Mouse (Mus musculus): ENCODE measurements around the gene Pkmyt1.

Pkmyt1 gene

DNA sequence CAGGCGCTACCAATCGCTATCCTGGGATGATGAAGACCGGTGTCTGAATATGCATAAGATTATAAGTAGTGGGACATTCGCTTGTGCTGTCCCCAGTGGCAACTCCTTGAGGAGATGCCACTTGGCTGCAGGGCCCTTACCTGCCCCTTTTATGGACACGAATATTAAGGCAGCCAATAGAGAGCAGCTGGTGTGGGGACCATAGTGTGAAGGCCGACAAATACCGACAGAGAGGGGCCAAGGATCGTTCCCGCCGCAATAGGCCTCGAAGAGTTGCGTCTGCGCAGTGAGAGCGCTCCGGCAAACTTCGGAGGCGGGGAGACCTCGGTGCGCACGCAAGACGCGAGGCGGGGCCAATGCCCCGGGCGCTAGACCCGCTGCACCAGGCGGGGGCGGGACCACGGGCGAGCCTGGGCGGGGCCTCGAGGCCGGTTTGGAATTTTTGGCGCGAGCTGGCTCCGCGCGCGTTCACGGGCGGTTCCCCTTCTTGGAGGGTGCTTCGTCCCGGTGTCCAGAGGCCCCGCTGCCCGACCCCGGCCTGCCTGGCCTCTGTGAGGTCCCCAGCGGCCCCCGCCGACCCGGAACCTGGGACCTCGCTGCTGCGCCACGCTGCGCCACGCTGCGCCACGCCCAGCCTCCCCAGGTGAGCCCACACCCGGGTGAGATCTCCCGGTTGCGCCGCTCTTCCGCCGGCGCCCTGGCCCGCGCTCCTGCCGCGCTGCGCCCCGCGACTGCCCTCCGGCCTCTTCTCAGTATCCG lies at the start of gene Pkmyt1:
Gene Pkmyt1, plus strand, starts transcription at position 338 of the 759 bp plus-strand sequence.
- peak; percentile 89 to 95 for DNase-seq (ENCODE audit: low read depth in 2 of 2, low spot score in 2 of 2)

DNA sequence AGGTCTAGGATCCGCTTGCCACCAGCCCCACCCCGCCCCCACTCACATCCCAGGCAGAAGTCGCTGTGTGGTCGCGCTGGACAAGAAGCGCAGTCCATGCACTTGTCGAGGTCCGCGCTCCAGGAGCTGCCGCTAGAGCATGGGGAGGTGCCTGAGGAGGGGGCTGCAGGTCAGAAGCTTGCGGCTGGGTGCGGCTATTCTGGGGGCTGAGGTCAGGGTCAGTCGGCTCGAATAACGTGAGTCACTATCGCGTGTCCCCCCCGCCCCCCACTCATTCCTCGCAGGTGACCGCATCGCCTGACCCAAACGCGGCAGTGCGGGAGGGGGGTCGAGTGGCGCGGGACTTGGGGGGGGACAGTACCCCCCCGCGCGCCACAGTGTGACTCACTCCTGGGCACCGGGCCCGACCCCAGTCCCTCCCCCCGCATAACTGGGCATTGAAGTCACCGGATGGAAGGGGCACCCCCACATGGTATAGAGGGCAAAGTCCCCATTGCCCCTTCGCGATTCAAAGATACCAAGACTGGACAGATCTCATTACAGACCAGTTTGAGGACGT lies 49.6 kb upstream of the Pkmyt1 start:
- peak in 1 of 2 experiments; percentile 26 for DNase-seq (ENCODE audit: low read depth in 2 of 2, low spot score in 2 of 2)

DNA sequence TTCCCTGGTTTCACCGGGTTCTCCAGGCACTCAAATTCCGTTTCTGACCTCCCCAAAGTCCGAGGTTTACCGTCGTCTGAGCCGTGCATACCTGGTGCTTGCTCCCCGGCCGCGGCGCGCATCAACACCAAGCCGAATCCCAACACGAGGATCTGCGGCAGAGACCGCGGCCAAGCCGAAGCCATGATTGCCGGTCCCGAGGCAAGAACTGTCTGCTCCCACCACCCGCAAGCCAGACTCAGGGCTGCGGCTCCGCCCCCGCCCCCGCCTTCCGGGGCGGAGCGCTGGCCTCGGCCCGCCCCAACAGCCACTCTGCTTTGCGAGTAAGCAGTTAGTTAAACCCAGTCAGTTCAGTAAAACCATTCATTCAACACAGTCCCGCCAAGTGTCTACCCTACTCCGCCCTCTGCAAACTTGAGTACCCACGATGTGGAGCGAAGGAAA lies 48.9 kb upstream of the Pkmyt1 start, which contains the start of gene Tnfrsf12a:
Gene Tnfrsf12a, minus strand, starts transcription at position 233 of the 444 bp plus-strand sequence.
- peak; percentile 81 to 86 for DNase-seq (ENCODE audit: low read depth in 2 of 2, low spot score in 2 of 2)

DNA sequence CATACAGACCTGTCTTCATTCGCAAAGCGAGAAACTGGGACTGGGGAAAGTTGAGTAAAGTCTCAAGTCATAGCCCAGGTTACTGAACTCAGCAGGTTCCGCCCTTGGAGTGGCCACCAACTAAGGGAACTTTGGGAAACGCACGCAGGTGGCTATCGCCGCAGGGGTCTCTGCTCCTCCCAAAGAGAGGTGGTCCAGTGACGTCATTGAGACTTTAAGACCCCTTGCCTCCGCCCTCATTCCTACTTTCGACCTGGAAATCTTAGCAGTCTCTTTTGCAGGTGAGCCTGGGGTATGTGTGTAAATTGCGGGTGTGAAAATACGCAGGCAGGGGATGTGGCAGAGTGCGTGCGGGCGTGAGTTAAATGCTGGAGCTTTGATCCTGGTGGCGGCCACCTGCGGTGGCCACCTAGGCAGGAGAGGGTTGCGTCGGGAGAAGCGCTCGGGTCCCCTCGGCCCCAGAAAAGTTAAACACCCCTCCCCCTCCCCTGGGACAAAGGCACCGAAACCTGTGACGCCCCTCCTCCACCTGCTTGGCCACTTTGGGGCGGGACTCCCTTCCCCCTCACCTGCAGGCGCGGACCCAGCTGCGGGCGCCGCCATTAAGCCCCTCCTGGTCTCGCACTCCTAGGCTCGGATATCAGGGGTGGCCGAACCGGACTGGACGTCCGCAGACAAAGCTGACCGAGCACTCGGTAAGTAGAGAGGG lies 46.9 kb upstream of the Pkmyt1 start, which contains the start of gene Cldn6:
Gene Cldn6, plus strand, starts transcription at position 123 of the 709 bp plus-strand sequence.
- no peak for DNase-seq (ENCODE audit: low read depth in 2 of 2, low spot score in 2 of 2)

DNA sequence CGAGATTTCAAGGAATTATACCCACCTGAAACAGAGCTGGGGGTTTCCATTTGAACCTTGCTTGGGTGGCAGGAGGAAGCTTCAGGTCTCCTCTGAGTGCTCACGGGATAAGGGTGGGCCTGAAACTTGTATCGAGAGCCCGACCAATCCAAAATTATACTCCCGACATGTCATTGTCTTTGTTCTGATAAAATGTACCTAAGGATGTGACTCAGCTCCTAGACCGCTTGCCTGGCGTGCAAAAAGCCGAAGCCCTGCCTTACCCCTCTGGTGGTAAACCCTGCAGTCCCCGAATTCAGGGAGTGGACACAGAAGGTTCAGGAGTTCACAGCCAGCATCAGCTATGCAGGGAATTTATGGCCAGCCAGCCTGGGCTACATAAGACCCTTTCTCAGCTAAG lies 45.8 kb upstream of the Pkmyt1 start:
- DNase-seq (ENCODE audit: low read depth in 2 of 2, low spot score in 2 of 2) = no peak

DNA sequence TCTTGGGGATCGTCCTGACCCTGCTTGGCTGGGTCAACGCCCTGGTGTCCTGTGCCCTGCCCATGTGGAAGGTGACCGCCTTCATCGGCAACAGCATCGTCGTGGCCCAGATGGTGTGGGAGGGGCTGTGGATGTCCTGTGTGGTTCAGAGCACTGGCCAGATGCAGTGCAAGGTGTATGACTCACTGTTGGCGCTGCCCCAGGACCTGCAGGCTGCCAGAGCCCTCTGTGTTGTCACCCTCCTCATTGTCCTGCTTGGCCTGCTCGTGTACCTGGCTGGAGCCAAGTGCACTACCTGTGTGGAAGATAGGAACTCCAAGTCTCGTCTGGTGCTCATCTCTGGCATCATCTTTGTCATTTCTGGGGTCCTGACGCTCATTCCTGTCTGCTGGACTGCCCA lies 45.0 kb upstream of the Pkmyt1 start:
- DNase-seq (ENCODE audit: low read depth in 2 of 2, low spot score in 2 of 2) = no peak

DNA sequence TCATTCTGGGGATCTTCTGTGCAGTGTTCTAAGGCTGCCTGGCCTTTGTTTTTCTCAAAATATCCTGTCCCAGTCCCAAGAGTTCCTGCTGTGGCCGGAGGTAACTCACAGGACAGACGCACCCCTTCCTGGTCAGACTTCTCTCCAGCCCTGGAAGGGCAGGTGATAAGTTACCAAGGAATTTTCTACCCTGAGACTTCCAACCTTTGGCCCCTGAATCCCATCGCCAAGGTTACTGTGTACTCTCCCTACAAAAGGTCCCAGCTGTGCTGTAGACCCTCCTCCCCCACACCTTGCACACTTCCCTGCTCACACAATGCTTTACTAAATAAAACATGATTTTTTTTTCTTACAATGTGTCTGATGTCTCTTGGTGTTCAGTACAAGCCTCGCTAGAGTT lies 44.0 kb upstream of the Pkmyt1 start:
- DNase-seq (ENCODE audit: low read depth in 2 of 2, low spot score in 2 of 2) = no peak

DNA sequence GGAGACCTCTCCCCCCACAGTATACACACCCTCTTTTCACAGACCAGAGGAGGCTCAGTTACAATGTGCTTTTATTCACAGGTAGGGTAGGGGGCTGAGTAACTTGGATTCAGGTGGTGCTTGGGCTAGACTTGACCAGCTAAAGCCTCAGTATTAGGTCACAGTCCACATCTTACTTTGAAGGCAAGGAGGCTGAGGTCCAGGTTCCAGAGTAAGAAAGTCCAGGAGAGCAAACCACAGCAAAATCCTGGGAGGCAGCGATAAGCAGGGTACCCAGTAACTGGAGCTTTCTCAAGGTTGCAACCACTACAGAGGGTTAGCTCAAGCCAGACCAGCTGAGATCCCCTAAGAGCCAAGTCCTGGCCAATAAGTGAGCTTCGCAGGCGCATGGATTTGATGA lies 43.6 kb upstream of the Pkmyt1 start:
- DNase-seq (ENCODE audit: low read depth in 2 of 2, low spot score in 2 of 2) = no peak

DNA sequence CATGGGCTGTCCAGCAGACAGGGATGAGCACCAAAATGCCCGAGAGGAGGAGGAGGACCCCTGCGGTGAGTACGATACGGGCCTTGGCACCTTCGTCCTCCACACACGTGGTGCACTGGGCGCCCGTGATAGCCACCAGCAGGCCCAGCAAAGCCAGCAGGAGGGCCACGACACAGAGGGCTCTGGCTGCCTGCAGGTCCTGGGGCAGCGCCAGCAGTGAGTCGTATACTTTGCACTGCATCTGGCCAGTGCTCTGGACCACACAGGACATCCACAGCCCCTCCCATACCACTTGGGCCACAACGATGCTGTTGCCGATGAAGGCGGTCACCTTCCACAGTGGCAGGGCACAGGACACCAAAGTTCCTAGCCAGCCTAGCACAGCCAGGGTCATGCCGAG lies 42.9 kb upstream of the Pkmyt1 start:
- no peak for DNase-seq (ENCODE audit: low read depth in 2 of 2, low spot score in 2 of 2)

DNA sequence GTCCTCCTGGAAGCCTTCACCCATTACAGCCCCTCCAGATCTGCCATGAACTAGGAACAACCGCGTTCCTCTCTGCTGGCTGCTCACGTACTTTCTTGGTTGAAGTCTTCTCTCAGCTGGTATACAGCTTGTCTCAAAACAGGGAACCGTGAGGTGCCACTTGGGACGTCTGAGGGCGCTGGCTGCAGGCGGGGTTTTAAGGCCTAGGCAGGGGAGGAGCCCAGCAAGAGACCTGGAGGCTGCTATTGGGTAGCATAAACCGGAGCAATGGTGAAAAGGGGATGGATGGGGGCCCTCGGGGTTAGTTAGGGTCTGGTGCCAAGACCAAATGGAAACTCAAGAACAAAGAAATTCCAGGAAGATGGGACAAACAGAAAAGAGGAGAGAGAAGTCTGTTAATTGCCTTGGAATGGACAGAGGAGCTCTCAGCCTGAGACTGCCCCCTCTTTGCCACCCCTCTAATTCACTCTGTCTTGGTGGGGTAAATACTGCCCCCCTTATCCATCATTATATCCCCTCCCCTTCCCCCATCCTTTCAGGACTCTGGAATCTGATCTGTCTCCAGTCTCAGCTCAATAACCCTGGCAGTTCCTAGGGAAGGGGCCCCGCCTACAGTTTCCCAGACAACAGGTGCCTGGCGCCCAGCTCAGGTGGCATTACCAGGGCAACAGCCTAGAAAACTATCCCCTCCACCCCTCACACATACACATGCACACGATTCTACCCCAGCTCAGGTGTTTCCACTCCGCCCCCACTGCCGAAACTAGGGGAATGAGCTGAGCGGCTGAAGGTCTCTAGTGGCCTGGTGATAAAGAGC lies 42.1 kb upstream of the Pkmyt1 start, which contains the start of gene Cldn9:
Gene Cldn9, minus strand, starts transcription at position 171 of the 817 bp plus-strand sequence.
- DNase-seq (ENCODE audit: low read depth in 2 of 2, low spot score in 2 of 2) = no peak

DNA sequence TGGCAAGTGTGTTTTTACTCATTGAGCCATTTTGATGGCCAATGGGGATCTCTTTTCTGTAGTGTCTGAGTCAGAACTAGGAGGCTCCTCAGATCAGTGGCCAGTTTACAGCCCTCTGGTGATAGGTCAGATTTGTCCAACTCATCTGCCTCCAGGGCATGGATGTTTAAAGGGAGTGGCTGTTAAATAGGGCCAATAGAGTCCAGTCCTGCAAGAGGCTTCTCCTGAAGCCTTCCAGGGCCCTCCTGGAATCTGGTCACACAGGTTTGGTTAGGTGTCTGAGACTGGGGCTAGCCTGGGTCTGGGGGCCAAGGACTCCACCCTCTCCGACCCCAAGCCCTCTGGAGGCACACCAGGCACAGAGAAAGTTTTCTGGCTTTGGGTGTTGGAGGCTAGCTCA lies 31.6 kb upstream of the Pkmyt1 start:
- no peak for DNase-seq (ENCODE audit: low read depth in 2 of 2, low spot score in 2 of 2)

DNA sequence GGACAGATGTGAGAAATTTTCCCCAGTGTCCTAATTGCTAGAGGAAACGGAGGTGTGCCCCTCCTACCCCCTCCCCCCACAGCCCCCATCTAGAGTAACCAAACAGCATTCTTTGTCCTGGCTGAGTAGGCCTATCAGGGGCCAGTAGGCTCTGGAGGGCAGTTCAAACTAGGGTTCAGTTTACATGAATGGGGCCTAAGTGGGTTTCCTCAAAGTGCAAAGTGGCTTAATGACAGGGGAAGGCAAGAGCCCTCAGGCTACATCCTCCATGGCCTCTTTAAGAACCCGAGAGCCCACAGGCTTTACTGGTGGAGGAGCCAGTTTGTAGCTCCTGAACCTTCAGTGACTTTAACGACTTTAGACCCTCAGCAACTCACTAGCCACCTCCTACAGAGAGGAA lies 30.3 kb upstream of the Pkmyt1 start:
- no peak for DNase-seq (ENCODE audit: low read depth in 2 of 2, low spot score in 2 of 2)

DNA sequence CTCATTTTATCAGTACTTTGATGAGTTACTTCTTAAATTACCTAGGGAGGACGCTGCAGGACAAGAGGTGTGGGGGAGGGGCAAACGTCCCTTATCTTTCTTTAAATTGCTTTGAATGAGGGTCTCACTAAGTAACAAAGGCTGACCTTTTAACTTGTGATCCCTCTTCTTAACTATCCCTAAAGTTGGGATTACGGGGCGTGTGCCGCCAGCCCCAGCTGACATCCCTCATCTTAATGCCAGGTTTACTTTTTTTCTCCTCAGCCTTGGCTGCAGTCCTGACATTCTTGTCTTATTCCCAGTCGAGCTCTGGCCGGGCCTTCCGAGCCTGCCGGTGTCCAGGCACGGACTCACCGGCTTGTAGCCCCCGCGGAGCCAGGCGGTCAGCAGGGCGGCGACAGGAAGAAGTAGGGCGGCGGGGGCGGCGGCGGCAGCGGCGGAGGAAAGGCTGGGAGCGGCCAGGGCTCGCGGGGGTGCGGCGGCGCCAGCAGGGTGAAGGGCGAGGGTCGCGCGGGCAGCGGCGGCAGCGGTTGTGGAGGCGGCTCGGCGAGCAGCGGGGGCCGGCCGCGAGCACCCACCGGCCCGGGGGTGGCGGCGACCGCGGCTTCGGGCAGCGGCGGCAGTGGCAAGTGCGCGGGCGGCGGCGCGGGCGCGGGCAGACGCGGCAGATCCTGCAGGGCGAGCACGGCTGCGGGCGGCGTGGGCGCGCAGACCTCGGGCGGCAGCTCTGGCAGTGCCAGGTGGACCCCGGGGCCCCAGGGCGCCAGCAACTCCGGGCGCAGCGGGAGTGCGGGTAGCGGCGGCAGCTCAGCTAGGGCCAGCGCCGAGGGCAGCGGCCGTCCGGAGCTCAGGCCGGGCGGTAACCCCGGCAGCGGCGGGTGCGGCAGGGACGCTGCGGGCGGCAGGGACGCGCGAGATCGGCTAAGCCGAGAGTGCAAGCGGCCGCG lies 26.7 kb upstream of the Pkmyt1 start:
- no peak for DNase-seq (ENCODE audit: low read depth in 2 of 2, low spot score in 2 of 2)

DNA sequence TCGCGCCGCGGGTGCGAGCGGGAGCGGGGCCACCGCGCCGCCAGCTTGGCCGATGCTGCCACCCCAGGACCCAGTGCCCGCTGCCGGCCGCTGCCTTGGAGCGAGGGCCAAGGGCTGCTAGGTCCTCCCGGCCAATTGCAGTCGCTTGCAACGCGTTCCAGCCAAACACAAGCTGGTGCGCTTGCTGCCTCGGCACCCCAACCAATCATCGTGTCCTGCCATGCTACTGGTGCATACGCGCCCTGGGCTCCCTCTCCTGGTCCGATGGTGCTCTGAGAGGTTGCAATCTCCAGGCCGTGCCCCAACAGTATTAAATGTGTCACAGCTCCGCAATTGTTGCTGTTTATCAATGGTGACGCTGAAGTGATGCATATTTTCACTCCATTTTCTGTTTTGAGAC lies 26.1 kb upstream of the Pkmyt1 start:
- peak; percentile 71 to 80 for DNase-seq (ENCODE audit: low read depth in 2 of 2, low spot score in 2 of 2)

DNA sequence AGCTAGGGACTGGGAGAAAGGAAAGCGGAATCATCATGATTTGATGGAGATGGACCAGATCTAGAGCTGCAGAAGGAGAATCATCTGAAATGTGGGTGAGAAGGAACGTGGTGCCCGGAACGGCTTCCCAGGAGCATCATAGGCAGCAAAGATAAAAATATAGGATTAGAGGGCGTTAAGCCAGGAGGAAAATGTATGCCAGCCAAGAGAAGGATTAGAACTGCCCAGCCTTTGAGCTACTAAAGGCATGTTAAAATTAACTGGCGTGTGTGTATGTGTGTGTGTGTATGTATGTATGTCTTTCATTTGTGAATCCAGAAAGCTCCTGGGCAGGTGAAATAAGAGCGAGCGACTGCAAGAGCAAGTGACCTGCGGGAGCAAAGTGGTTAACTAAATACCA lies 22.8 kb upstream of the Pkmyt1 start:
- DNase-seq (ENCODE audit: low read depth in 2 of 2, low spot score in 2 of 2) = no peak

DNA sequence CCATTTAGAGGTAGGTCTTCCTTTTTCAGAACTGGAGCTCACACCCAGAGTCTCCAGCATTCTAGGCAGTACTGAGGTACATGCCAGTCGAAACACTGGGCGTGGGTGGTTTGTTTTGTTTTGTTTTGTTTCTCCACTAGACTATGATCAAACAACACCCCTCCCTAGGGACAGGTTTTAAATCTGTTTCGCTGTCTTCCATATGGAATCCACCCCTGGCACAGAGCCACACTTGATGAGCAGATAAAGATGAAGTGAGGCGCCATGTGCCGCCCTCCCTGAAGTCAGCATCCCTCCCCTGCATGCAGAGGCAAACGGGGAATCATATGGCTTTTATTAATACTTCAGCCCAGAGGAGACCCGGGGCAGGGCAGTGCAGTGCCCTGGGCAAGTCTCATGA lies 21.4 kb upstream of the Pkmyt1 start:
- DNase-seq (ENCODE audit: low read depth in 2 of 2, low spot score in 2 of 2) = no peak

DNA sequence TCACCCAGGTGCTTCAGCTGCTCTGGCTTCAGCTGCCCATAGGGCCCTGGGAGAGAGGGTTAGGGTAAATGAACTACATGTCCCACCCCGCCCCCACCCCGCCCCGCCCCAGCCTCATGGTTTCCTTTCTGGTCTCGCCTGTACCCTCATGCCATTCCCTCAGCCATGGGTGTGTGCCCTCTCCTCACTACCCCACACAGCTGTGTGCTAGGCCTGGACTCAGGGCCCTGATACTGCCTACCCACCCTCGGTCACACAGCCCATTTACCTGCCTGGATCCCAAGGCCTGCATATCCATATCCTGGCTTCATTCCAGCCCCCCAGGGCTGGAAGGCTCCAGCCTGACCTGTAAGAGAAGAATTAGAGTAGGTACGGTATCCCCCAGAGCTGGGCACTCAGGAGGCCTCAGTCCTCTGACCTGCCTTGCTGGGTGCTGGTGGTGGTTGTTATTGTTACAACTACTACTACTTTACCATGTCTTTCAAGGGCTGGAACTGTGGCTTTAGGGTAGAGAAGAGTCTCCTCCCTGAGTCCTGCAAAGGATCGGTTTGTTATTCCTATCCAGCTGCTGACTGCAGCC lies 20.5 kb upstream of the Pkmyt1 start:
- DNase-seq (ENCODE audit: low read depth in 2 of 2, low spot score in 2 of 2) = no peak

DNA sequence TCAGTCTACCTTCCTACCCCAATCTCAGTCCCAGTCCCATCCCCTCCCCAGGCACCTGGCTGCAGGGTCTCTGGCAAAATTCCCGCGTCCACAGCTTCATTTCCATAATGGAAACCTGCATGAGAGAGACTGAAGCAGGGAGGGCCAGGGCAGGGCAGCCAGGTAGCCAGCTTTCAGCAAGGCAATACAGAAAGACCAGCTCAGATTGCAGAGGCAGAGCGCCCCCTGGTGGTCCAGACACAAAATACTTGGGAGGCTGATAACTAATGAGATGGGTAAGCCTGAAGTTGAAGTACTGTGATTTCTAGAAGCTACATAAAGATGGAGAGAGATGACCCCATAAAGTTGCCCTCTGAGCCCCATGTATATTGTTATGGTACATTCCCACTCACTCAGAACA lies 19.9 kb upstream of the Pkmyt1 start:
- DNase-seq (ENCODE audit: low read depth in 2 of 2, low spot score in 2 of 2) = peak; percentile 67 to 71

DNA sequence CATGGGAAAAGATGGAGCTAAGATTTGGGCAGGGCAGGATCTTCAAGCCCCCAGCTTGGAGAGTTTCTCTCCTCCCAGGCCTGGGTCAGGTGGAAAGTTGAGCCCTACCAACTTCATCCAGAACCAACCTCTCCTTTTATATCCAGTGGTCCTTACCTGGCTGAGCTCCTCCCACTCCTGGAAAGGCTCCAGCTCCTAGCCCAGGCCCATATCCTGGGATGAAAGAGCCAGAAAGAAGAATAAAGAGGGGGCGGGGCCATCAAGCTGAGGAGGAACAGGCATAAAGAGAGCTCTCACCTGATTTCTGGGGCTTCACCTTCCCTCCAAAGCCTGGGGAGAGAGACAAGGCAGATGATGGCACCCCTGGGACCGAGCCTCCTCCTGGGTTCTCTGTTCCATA lies 9.1 kb upstream of the Pkmyt1 start:
- no peak for DNase-seq (ENCODE audit: low read depth in 2 of 2, low spot score in 2 of 2)

DNA sequence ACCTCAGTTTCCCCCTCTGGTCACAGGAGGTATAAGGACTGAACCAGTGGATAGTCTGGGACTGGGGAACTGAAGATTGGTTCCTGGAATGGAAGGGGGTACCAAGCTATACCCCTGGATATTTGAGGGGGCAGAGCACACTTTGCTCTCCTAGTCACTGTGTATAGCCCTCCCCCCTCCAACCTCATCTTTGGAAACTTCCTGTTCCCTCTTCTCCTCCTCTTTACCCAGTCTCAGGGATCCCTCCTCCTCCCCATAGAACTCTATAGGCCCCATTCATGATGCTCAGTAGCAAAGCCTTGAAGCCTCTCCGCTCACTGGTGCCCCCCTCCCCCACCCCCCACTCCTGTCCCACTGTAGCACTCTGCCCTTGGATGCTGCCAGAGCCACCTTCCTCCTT lies 6.7 kb upstream of the Pkmyt1 start:
- DNase-seq (ENCODE audit: low read depth in 2 of 2, low spot score in 2 of 2) = no peak
